Mouse (Mus musculus) liver, embryonic 14.5 days (tissue): ENCODE data around the gene Alg3.
A peak's percentile ranks its signal among the peaks of the same experiment; 100 is the strongest.

Experiments used
- CTCF ChIP-seq: IDR thresholded peaks from 2 replicates; pipeline ENCODE4 v1.5.1; 2016; ENCODE audit warnings: antibody characterized with exemption, low read depth, control low read depth
- EP300 ChIP-seq: IDR thresholded peaks from 2 replicates; pipeline ENCODE4 v1.6.1; 2016; ENCODE audit warnings: antibody characterized with exemption, low read depth

- peak; percentile 34 for TF ChIP-seq CTCF
- TF ChIP-seq EP300: no peak
Observed at GRCm38 (mm10) chr16:20651076-20651946, 39.8 kb upstream of the Alg3 start, which contains the start of gene Psmd2.
